Mouse (Mus musculus): ENCODE data around the gene Wdr46. TPM values are rescaled to one million over a fixed set of nuclear protein-coding genes. Genes with fewer than 3 reads are reported as not detected.

The Wdr46 gene
- total RNA-seq, 1 experiment from 2014 or later: 16.1 TPM

DNA sequence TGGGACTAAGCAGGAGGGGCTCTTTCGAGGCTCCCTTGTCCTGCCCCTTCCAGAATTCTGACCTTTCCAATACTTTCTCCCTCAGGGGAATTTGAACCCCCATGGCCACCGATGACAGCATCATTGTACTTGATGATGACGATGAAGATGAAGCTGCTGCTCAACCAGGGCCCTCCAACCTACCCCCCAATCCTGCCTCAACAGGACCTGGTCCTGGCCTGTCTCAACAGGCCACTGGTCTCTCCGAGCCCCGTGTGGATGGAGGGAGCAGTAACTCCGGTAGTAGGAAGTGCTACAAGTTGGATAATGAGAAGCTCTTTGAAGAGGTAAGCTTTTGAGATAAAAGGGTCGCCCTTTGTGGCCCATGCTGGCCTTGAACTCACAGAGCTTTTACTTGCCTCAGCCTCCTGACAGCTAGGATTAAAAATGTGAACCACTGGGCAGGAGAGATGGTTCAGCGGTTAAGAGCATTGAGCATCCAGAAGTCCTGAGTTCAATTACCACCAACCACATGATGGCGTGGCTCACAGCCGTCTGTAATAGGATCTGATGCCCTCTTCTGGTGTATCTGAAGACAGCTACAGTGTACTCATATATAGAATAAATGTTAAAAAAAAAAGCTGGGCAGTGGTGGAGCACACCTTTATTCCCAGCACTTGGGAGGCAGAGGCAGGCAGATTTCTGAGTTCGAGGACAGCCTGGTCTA is 30.0 kb upstream of the Wdr46 start:
- no peak for ATAC-seq (ENCODE audit: extremely low read depth, insufficient number of reproducible peaks, low FRiP score, poor library complexity, severe bottlenecking)

DNA sequence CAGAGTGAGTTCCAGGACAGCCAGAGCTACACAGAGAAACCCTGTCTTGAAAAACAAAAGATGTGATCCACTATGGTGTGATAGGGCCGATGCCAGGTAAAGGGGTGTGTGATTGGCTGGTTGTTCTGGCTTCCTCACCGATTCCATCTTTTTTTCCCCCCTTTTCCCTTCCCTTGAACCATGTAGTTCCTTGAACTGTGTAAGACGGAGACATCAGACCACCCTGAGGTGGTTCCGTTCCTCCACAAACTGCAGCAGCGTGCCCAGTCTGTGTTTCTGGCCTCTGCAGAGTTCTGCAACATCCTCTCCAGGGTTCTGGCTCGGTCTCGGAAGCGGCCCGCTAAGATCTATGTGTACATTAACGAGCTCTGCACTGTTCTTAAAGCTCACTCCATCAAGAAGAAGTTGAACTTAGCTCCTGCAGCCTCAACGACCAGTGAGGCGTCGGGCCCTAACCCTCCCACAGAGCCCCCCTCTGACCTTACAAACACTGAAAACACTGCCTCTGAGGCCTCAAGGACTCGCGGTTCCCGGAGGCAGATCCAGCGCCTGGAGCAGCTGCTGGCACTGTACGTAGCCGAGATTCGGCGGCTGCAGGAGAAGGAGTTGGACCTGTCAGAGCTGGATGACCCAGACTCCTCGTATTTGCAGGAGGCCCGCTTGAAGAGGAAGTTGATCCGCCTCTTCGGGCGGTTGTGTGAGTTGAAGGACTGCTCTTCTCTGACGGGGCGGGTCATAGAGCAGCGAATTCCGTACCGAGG is 29.2 kb upstream of the Wdr46 start:
- ATAC-seq (ENCODE audit: extremely low read depth, insufficient number of reproducible peaks, low FRiP score, poor library complexity, severe bottlenecking): no peak

DNA sequence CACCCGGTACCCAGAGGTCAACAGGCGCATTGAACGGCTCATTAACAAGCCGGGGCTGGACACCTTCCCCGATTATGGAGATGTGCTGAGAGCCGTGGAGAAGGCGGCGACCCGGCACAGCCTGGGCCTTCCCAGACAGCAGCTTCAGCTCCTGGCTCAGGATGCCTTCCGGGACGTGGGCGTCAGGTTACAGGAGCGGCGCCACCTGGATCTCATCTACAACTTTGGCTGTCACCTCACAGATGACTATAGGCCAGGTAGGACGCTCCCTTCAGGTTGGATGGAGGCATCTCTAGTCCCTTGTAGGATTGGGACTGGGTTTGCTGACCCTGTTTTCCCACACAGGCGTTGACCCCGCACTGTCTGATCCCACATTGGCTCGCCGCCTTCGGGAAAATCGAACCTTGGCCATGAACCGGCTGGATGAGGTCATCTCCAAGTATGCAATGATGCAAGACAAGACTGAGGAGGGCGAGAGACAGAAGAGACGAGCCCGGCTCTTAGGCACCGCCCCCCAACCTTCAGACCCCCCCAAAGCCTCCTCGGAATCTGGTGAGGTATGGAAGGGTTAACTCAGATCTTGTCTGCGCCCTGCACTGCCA is 28.5 kb upstream of the Wdr46 start:
- ATAC-seq (ENCODE audit: extremely low read depth, insufficient number of reproducible peaks, low FRiP score, poor library complexity, severe bottlenecking): no peak

DNA sequence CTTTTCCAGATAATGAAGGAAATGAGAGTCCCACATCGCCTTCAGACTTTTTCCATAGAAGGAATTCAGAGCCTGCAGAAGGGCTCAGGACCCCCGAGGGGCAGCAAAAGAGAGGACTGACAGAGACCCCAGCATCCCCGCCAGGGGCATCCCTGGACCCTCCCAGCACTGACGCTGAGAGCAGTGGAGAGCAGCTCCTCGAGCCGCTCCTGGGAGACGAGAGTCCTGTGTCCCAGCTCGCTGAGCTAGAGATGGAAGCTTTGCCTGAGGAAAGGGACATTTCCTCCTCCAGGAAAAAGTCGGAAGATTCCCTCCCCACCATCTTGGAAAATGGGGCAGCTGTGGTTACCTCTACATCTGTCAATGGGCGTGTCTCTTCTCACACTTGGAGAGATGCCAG is 27.2 kb upstream of the Wdr46 start:
- no peak for ATAC-seq (ENCODE audit: extremely low read depth, insufficient number of reproducible peaks, low FRiP score, poor library complexity, severe bottlenecking)

DNA sequence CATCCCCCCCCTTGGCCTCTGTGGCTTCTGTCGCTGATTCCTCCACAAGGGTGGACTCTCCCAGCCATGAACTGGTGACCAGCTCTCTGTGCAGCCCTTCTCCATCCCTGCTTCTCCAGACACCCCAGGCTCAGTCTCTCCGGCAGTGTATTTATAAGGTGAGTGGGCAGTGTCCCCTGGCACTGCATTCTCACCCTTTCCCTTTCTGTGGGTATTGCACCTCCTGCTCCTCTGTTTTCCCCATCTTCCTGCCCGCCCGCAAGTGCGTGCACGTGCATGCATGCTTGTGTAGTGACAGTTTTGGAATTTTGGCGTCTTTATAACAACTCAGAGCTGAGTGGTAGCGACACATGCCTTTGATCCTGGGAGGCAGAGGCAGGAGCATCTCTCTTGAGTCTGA is 26.6 kb upstream of the Wdr46 start:
- no peak for ATAC-seq (ENCODE audit: extremely low read depth, insufficient number of reproducible peaks, low FRiP score, poor library complexity, severe bottlenecking)

DNA sequence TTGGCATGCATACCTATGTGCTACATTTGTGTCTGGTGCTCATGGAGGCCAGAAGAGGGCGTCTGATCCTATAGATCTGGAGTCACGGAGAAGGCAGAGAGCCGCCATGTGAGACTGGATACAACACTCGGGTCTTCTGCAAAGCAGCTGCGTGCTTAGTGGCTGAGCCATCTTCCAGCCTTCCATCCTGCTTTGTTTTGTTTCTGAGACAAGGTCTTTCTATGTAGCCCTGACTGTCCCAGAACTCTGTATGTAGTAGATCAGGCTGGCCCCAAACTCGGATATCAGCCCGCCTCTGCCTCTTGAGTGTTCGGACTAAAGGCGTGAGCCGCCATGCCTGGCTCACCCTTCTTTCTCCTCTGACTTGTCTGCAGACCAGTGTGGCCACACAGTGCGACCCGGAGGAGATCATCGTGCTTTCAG is 25.5 kb upstream of the Wdr46 start:
- no peak for ATAC-seq (ENCODE audit: extremely low read depth, insufficient number of reproducible peaks, low FRiP score, poor library complexity, severe bottlenecking)

DNA sequence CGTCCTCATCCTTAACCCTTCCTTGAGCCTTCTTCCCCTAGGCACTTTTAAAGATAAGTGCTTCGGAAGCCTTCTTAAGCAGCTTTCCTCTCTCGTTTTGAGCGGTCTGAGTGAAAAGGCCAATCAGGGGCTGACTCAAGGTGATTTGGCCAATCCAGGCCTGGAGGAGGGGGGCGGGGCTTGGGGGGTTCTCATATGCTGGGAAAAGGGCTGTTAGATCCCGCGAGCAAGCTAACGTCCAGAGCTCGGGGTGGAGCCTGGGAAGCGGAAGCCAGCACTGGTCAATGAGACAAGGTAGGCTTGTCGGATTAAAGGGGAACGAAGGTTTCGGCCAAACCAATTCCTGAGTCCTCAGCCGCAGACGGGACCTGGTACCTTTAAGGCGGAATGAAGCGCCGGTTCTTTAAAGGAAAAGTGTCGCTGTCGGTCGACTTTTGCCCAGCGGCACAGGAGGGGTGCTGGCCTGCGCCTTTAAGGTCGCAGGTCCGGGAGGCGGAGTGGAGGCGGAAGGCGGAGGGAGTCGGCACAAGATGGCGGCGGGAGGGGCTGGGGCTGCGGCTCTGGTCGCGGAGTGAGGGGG is 24.7 kb upstream of the Wdr46 start, which contains the start of the genes Tapbp and Zbtb22:
Tapbp (plus strand) TSS at position 229 of the 580 bp plus-strand sequence.
Zbtb22 (plus strand) TSS at position 234 of the 580 bp plus-strand sequence.
- peak; percentile 66 for ATAC-seq (ENCODE audit: extremely low read depth, insufficient number of reproducible peaks, low FRiP score, poor library complexity, severe bottlenecking)

DNA sequence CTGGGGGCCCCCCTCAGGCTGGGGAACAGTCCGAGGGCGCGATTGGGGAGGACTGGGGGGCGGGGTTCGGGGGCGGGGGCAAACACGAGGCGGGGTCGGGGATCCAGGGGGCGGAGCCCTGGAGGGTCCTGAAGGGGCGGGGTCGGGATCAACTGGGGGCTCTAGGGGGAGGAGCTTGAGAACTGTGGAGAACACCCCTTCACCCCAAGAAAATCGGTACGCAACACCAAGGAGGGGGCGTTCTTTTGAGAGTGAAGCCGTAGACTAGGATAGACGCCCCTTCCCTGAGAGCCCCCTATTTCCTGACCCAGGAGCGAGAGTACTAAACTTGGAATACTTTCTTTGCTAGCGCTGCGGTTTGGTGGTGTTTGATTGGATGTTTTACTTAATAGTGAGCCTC is 24.2 kb upstream of the Wdr46 start:
- ATAC-seq (ENCODE audit: extremely low read depth, insufficient number of reproducible peaks, low FRiP score, poor library complexity, severe bottlenecking): no peak

DNA sequence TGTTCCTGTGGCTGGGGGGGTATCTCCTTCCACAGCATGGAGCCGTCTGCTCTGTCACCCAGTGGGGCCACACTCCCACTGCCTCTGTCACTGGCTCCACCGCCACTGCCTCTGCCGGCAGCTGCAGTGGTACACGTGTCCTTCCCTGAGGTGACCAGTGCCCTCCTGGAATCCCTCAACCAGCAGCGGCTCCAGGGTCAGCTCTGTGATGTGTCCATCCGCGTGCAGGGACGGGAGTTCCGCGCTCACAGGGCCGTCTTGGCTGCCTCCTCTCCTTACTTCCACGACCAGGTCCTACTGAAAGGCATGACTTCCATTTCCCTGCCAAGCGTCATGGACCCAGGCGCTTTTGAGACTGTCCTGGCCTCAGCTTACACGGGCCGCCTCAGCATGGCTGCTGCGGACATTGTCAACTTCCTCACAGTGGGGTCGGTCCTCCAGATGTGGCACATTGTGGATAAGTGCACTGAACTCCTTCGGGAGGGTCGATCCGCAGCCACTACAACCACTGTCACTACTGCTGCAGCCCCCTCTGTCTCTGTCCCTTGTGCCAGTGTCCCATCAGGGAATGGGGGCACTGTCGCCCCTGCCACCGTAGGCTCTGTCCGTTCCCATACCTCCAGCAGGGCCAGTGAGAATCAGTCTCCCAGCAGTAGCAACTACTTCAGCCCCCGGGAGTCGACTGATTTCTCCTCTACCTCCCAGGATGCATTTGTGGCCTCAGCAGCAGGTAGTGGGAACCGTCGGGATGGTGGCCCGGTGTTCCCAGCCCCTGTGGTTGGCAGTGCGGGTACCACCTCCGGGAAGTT is 23.4 kb upstream of the Wdr46 start:
- ATAC-seq (ENCODE audit: extremely low read depth, insufficient number of reproducible peaks, low FRiP score, poor library complexity, severe bottlenecking): no peak

DNA sequence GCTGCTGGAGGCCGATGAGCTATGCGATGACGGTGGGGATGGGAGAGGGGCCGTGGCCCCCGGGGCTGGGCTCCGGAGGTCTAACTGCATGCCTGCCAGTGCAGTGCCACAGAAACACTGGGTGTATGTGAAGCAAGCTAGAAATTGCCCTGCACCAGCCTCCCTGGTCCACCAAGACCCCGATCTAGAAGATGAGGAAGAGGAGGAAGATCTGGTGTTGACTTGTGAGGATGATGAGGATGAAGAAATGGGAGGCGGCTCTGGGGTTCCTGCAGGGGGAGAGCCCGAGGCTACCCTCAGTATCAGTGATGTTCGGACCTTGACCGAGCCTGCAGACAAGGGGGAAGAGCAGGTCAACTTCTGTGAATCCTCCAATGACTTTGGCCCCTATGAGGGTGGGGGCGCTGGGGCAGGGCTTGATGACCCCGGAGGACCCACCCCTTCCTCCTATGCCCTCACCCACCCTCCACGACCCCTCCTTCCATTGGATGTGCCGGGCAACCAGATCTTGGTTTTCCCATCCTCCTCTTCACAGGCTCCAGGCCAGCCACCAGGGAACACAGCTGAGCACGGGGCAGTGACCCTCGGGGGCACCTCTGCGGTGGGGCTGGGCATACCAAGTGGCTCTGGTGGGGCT is 22.7 kb upstream of the Wdr46 start:
- ATAC-seq (ENCODE audit: extremely low read depth, insufficient number of reproducible peaks, low FRiP score, poor library complexity, severe bottlenecking): no peak

DNA sequence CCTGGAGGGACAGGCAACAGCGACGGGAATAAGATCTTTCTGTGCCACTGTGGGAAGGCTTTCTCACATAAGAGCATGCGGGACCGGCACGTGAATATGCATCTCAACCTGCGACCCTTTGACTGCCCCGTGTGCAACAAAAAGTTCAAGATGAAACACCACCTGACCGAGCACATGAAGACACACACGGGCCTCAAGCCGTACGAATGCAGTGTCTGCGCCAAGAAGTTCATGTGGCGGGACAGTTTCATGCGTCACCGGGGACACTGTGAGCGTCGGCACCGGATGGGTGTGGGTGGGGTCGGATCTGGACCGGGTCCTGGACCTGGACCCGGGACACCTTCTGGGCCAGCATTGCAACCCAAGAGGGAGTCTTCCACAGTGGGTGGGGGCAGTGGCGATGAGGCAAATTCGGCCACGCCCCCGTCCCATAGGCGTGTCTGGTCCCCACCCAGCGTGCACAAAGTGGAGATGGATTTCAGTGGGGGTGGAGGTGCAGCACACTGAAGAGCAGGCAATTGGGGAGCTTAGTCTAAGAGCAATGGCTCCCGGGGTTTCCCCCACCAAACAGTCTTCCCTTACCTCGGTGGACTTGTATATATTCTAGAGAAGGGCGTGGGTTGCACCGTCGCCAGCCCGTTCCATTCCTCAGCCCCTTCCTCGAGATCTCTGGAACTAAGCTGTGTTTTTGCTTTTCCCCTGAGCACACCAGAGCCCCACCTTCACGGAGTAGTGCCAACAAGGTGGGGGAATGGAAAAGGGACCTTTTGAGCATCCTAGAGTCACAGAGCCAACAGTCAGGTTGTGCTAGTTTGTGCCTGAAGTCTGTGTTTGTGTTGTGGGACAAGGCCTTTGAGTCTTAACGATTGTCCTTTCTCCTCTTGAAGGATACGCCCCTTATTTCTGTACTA is 21.9 kb upstream of the Wdr46 start:
- no peak for ATAC-seq (ENCODE audit: extremely low read depth, insufficient number of reproducible peaks, low FRiP score, poor library complexity, severe bottlenecking)

DNA sequence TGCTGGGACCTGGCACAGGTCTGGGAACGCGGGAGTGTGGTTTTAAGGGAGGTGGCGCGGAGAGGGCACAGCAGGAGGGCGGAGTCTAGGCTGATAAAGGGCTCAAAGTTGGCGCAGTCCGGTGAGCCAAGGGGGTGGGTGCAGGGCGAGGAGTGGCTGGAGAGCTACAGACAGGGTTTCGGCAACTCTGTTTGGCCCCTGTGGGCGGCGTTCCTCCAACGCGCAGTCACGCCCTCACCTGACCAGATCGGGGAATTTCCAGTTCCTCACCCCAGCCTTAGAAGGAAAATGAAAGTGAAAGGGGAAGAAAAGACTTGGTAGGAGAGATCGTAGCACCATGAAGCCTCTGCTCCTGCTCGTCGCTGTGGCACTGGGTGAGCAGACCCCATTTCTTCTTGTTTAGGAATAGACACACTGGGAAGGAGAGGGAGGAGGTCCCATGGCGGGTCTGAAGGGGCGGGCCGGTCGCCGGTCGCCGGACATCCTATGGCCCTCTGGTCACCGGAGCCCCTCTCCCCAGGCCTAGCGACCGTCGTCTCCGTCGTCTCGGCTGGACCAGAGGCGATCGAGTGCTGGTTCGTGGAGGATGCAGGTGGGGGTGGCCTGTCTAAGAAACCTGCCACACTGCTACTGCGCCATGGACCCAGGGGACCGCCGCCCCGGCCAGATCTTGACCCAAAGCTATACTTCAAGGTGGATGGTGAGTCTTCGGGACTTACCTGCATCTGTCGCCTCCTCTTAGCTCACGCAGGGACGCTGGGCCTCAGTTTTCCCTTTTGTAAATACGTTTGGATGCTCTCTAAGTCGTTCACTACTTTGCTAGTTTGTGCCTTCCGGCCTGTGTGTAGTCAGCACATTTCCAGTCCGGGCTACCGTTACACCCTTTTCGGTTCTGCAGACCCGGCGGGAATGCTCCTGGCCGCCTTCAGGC is 20.8 kb upstream of the Wdr46 start:
- peak; percentile 74 for ATAC-seq (ENCODE audit: extremely low read depth, insufficient number of reproducible peaks, low FRiP score, poor library complexity, severe bottlenecking)

DNA sequence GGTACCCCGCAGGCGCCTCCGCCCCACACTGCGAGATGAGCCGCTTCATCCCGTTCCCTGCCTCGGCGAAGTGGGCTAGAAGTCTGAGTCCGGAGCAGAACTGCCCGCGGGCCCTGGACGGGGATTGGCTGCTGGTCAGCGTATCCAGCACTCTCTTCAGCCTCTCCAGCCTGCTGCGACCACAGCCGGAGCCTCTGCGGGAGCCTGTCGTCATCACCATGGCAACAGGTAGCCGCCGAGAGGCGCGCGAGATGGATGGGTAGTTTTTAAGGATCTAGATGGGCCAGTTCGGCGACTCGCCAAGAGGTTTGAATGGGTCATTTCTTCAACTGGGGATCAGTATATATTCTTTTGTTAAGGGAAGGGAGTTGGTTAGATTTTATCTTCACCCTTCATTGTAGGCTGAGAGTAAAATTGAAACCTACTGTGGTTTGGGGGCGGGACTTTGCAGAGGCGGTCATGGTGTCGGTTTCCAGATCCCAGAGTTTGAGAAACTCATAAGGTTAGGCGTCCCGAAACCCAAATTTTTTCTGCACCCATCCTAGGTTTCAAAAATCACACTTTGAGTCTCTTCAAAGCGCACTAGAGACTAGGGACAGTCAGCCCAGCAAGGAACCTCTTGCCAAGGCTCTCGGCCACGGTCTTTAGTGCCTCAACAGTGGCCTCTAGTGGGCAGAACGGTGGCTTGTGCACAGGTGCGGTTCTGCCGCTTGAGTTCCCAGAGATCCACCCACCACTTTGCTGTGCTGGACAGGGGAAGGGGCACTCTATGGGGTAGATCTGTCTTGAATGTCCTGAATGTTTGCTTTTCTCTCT is 20.0 kb upstream of the Wdr46 start:
- ATAC-seq (ENCODE audit: extremely low read depth, insufficient number of reproducible peaks, low FRiP score, poor library complexity, severe bottlenecking): peak; percentile 50

DNA sequence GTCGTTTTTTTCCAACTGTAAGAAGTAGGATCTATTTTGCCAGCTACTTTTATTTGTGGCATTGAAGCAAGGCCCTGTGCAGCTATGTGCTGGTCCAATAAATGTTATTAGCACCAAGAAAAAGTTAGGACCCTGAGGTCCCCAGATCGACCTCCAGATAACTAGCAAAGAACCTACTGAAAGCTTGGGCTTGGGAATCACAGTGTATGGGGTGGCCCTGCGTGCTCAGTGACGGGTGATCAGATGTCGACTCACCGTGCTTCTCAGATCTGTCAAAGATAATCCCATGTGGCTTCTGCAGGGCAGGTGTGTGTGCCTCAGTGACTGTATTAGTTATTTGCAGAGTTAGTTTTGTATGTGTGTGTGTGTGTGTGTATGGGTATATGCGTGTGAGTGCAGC is 19.1 kb upstream of the Wdr46 start:
- ATAC-seq (ENCODE audit: extremely low read depth, insufficient number of reproducible peaks, low FRiP score, poor library complexity, severe bottlenecking): no peak

DNA sequence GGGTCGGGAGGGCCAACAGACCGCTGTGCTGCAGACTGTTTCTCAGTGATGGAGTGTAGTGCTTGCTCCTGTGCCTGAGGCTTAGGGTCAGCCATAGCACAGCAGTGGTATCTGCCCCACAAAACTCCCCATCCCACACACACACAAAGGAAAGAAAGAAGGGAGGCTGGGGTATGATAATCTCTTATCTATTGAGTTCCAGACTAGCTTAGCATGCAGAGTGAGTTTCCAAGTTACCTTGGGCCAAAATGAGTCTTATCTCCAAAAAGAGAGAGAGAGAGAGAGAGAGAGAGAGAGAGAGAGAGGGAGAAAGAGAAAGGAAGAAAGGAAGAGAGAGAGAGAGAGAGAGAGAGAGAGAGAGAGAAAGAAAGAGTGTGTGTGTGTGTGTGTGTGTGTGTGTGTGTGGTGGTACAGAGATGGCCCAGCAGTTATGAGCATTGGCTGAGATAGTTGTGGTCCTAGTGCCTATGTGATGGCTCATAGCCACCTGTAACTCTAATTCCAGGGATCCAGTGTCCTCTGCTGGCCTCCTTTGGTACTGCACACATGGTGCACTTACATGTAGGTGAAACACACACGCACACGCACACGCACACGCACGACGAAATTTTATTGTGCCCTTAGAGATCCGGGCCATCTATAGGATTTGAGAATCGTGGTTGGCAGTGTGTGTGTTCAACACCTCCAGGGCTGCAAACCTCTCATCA is 15.7 kb upstream of the Wdr46 start:
- no peak for ATAC-seq (ENCODE audit: extremely low read depth, insufficient number of reproducible peaks, low FRiP score, poor library complexity, severe bottlenecking)
